Mouse (Mus musculus): ENCODE measurements at regions not wholly inside any gene's neighbourhood (a gene's known extent, or its start where the extent isn't known, plus 50 kb on each side); places are given as distances from the start of the nearest gene placed in this dataset.

GRCm38 (mm10) chr12:13779752-13780151, 372.1 kb downstream of the Fam84a start:
- no peaks in the 10 kb centered on the region for H3K27me3 ChIP-seq (ENCODE audit: control insufficient read depth, insufficient read depth, low read length)
- H3K27ac ChIP-seq (ENCODE audit: low read depth, low read length) = no peak overlapping the region
- H3K9ac ChIP-seq (replicated peaks; ENCODE audit: low read depth, low read length) = no peak overlapping the region
- no peaks in the 10 kb centered on the region for H3K4me1 ChIP-seq (ENCODE audit: control insufficient read depth, insufficient read depth, low read length)
- no peaks in the 10 kb centered on the region for H3K36me3 ChIP-seq (ENCODE audit: control insufficient read depth, insufficient read depth, low read length)
- no peak for ATAC-seq (ENCODE audit: low read depth)
- H3K4me3 ChIP-seq (ENCODE audit: low read depth, low read length) = no peak overlapping the region
- H3K9me3 ChIP-seq (ENCODE audit: control insufficient read depth, low read length) = no peaks in the 10 kb centered on the region
- H3K4me2 ChIP-seq (ENCODE audit: low read depth, low read length) = no peak overlapping the region
- WGBS = 80% methylated on average over 2 of the region's 2 CpGs

- WGBS = 75% methylated on average over 1 of the region's 1 CpGs
- H3K9ac ChIP-seq (replicated peaks; ENCODE audit: low read depth, low read length) = no peak overlapping the region
- H3K4me3 ChIP-seq (ENCODE audit: low read depth, low read length) = no peak overlapping the region
- H3K4me1 ChIP-seq (ENCODE audit: control insufficient read depth, insufficient read depth, low read length) = no peaks in the 10 kb centered on the region
- no peaks in the 10 kb centered on the region for H3K36me3 ChIP-seq (ENCODE audit: control insufficient read depth, insufficient read depth, low read length)
- H3K4me2 ChIP-seq (ENCODE audit: low read depth, low read length) = no peak overlapping the region
- no peak for ATAC-seq (ENCODE audit: low read depth)
- H3K9me3 ChIP-seq (ENCODE audit: control insufficient read depth, low read length) = no peaks in the 10 kb centered on the region
- no peaks in the 10 kb centered on the region for H3K27me3 ChIP-seq (ENCODE audit: control insufficient read depth, insufficient read depth, low read length)
- H3K27ac ChIP-seq (ENCODE audit: low read depth, low read length) = no peak overlapping the region
Observed at GRCm38 (mm10) chr12:13776687-13777086, 375.2 kb downstream of the Fam84a start.

- Histone ChIP-seq H3K27me3 (ENCODE audit: control insufficient read depth, insufficient read depth, low read length) (no peaks in the 10 kb centered on the region), H3K9me3 (ENCODE audit: control insufficient read depth, low read length) (no peaks in the 10 kb centered on the region), H3K9ac (replicated peaks; ENCODE audit: low read depth, low read length) (no peak overlapping the region), H3K4me2 (ENCODE audit: low read depth, low read length) (no peak overlapping the region), H3K4me3 (ENCODE audit: low read depth, low read length) (no peak overlapping the region), H3K36me3 (ENCODE audit: control insufficient read depth, insufficient read depth, low read length) (no peaks in the 10 kb centered on the region), H3K4me1 (ENCODE audit: control insufficient read depth, insufficient read depth, low read length) (no peaks in the 10 kb centered on the region), H3K27ac (ENCODE audit: low read depth, low read length) (no peak overlapping the region)
- WGBS = 91% methylated on average over 2 of the region's 2 CpGs
- ATAC-seq (ENCODE audit: low read depth) = no peak
Observed at GRCm38 (mm10) chr12:13769696-13770095, 382.2 kb downstream of the Fam84a start.

GRCm38 (mm10) chr12:13769156-13769555, 382.7 kb downstream of the Fam84a start:
- no peak for ATAC-seq (ENCODE audit: low read depth)

GRCm38 (mm10) chr12:13766486-13766885, 385.4 kb downstream of the Fam84a start:
- Histone ChIP-seq H3K36me3 (ENCODE audit: control insufficient read depth, insufficient read depth, low read length) (no peaks in the 10 kb centered on the region), H3K27me3 (ENCODE audit: control insufficient read depth, insufficient read depth, low read length) (no peaks in the 10 kb centered on the region), H3K9me3 (ENCODE audit: control insufficient read depth, low read length) (no peaks in the 10 kb centered on the region), H3K27ac (ENCODE audit: low read depth, low read length) (no peak overlapping the region), H3K9ac (replicated peaks; ENCODE audit: low read depth, low read length) (no peak overlapping the region), H3K4me1 (ENCODE audit: control insufficient read depth, insufficient read depth, low read length) (no peaks in the 10 kb centered on the region), H3K4me3 (ENCODE audit: low read depth, low read length) (no peak overlapping the region), H3K4me2 (ENCODE audit: low read depth, low read length) (no peak overlapping the region)
- no peak for ATAC-seq (ENCODE audit: low read depth)
- WGBS = 89% methylated on average over 3 of the region's 3 CpGs

More at GRCm38 (mm10) chr12:13769156-13769555, 382.7 kb downstream of the Fam84a start:
- Histone ChIP-seq H3K4me2 (ENCODE audit: low read depth, low read length) (no peak overlapping the region), H3K4me1 (ENCODE audit: control insufficient read depth, insufficient read depth, low read length) (no peaks in the 10 kb centered on the region), H3K9me3 (ENCODE audit: control insufficient read depth, low read length) (no peaks in the 10 kb centered on the region), H3K27me3 (ENCODE audit: control insufficient read depth, insufficient read depth, low read length) (no peaks in the 10 kb centered on the region), H3K4me3 (ENCODE audit: low read depth, low read length) (no peak overlapping the region), H3K36me3 (ENCODE audit: control insufficient read depth, insufficient read depth, low read length) (no peaks in the 10 kb centered on the region), H3K9ac (replicated peaks; ENCODE audit: low read depth, low read length) (no peak overlapping the region), H3K27ac (ENCODE audit: low read depth, low read length) (no peak overlapping the region)
- 68% methylated on average over 4 of the region's 4 CpGs for WGBS

GRCm38 (mm10) chr12:13753878-13754277, 398.0 kb downstream of the Fam84a start:
- no peak overlapping the region for H3K27ac ChIP-seq (ENCODE audit: low read depth, low read length)
- H3K4me2 ChIP-seq (ENCODE audit: low read depth, low read length) = no peak overlapping the region
- no peak overlapping the region for H3K9ac ChIP-seq (replicated peaks; ENCODE audit: low read depth, low read length)
- WGBS = 80% methylated on average over 2 of the region's 2 CpGs
- no peaks in the 10 kb centered on the region for H3K4me1 ChIP-seq (ENCODE audit: control insufficient read depth, insufficient read depth, low read length)
- ATAC-seq (ENCODE audit: low read depth) = no peak
- H3K9me3 ChIP-seq (ENCODE audit: control insufficient read depth, low read length) = no peaks in the 10 kb centered on the region
- H3K36me3 ChIP-seq (ENCODE audit: control insufficient read depth, insufficient read depth, low read length) = no peaks in the 10 kb centered on the region
- H3K4me3 ChIP-seq (ENCODE audit: low read depth, low read length) = no peak overlapping the region
- no peaks in the 10 kb centered on the region for H3K27me3 ChIP-seq (ENCODE audit: control insufficient read depth, insufficient read depth, low read length)

GRCm38 (mm10) chr12:13744323-13744931, 407.4 kb downstream of the Fam84a start:
- WGBS = 79% methylated on average over 2 of the region's 2 CpGs
- H3K4me3 ChIP-seq (ENCODE audit: low read depth, low read length) = no peak overlapping the region
- H3K27ac ChIP-seq (ENCODE audit: low read depth, low read length) = no peak overlapping the region
- no peaks in the 10 kb centered on the region for H3K4me1 ChIP-seq (ENCODE audit: control insufficient read depth, insufficient read depth, low read length)
- no peak overlapping the region for H3K4me2 ChIP-seq (ENCODE audit: low read depth, low read length)
- H3K9ac ChIP-seq (replicated peaks; ENCODE audit: low read depth, low read length) = no peak overlapping the region
- H3K9me3 ChIP-seq (ENCODE audit: control insufficient read depth, low read length) = no peaks in the 10 kb centered on the region
- H3K27me3 ChIP-seq (ENCODE audit: control insufficient read depth, insufficient read depth, low read length) = no peaks in the 10 kb centered on the region
- H3K36me3 ChIP-seq (ENCODE audit: control insufficient read depth, insufficient read depth, low read length) = no peaks in the 10 kb centered on the region
- ATAC-seq (ENCODE audit: low read depth) = no peak; the same call in 1 of the 2 replicates

GRCm38 (mm10) chr12:13729901-13730637, 421.8 kb downstream of the Fam84a start:
- H3K27me3 ChIP-seq (ENCODE audit: control insufficient read depth, insufficient read depth, low read length) = no peaks in the 10 kb centered on the region
- H3K4me3 ChIP-seq (ENCODE audit: low read depth, low read length) = no peak overlapping the region
- H3K4me2 ChIP-seq (ENCODE audit: low read depth, low read length) = no peak overlapping the region
- ATAC-seq (ENCODE audit: low read depth) = no peak
- H3K4me1 ChIP-seq (ENCODE audit: control insufficient read depth, insufficient read depth, low read length) = no peaks in the 10 kb centered on the region
- no peaks in the 10 kb centered on the region for H3K9me3 ChIP-seq (ENCODE audit: control insufficient read depth, low read length)
- no peak overlapping the region for H3K27ac ChIP-seq (ENCODE audit: low read depth, low read length)
- H3K9ac ChIP-seq (replicated peaks; ENCODE audit: low read depth, low read length) = no peak overlapping the region
- 84% methylated on average over 2 of the region's 2 CpGs for WGBS
- H3K36me3 ChIP-seq (ENCODE audit: control insufficient read depth, insufficient read depth, low read length) = no peaks in the 10 kb centered on the region

GRCm38 (mm10) chr12:13728986-13729385, 422.9 kb downstream of the Fam84a start:
- no peaks in the 10 kb centered on the region for H3K4me1 ChIP-seq (ENCODE audit: control insufficient read depth, insufficient read depth, low read length)
- H3K9me3 ChIP-seq (ENCODE audit: control insufficient read depth, low read length) = no peaks in the 10 kb centered on the region
- H3K27me3 ChIP-seq (ENCODE audit: control insufficient read depth, insufficient read depth, low read length) = no peaks in the 10 kb centered on the region
- no peaks in the 10 kb centered on the region for H3K36me3 ChIP-seq (ENCODE audit: control insufficient read depth, insufficient read depth, low read length)
- no peak overlapping the region for H3K9ac ChIP-seq (replicated peaks; ENCODE audit: low read depth, low read length)
- no peak overlapping the region for H3K4me2 ChIP-seq (ENCODE audit: low read depth, low read length)
- WGBS = 68% methylated on average over 4 of the region's 4 CpGs
- H3K4me3 ChIP-seq (ENCODE audit: low read depth, low read length) = no peak overlapping the region
- no peak for ATAC-seq (ENCODE audit: low read depth)
- H3K27ac ChIP-seq (ENCODE audit: low read depth, low read length) = no peak overlapping the region
